Mouse (Mus musculus) layer of hippocampus, postnatal 36 days (tissue): ENCODE measurements around the gene Mef2d. TPM values are rescaled to one million over a fixed set of nuclear protein-coding genes. Genes with fewer than 3 reads are reported as not detected.

Experiments used
- DNase-seq, 2 experiments: peaks; one replicate each; pipeline ENCODE4 v3.0.0; 2022
- total RNA-seq, 2 experiments: library from RNA; stranded (reverse); gene quantifications; 2 replicates each; pipeline ENCODE4 v1.2.3; 2021

Mef2d gene
- 100 to 1,000 TPM; 191 to 207 TPM for total RNA-seq

DNA sequence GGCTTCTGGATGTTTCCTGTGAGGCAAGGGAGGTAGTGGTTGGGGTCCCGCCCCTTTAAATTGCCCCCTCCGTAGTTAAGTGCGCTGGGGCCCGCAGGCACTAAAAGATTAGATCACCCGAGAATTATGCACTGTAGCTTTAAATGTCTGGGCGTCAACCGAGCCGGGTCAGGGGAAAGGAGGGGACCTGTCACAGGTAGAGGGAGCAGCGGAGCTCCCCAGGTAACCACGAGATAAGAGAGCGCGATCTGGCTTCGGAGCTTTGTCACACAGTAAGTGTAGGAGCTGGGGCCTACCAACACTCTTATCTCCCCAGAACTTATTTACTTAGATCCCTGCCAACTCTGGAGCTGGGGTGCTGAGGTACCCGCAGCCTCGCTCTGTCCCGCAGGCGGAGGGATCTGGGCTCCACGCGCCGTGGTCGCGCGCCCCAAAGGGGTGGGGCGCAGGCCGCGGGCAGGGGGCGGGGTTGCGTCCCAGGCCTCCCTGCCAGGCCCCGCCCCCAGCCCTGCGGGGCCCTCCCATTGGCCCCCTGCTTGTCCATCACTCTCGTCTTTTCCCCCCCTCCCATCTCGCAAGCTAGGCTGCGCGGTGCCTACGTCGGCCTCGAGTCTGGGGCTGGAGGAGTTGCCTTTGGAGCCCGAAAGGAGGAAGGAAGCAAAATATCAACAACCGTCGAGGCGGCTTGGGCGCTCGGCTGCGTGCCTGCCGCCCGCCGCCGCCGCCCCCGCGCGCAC lies at the start of gene Mef2d:
TSS of gene Mef2d (plus strand) at position 586 of the 737 bp plus-strand sequence.
- peak; percentile 90 to 91 for DNase-seq

- no peak for DNase-seq
These were observed 48.0 kb upstream of the Mef2d start for GRCm38 (mm10) chr3:88094126-88094525.

- DNase-seq: no peak
These were observed 44.5 kb upstream of the Mef2d start for GRCm38 (mm10) chr3:88097666-88098065.

DNA sequence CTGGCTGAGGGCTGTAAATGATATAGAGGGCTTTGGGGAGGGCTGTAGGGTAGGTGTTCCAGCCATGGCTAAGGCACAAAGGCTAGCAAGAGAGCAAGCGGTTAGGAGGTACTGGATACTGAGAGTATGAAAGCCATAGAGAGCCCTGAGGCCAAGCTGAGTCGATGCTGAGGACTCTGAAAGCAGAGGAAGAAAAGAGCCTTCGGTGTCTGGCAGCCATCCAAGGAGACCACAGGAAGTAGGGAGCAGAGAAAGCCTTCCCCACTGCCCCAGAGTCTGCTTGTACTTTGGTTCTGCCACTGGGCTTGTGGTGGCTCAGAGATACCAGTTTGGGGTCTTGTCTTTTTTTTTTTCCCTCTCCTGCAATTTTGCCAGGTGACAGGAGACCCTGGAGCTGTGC lies 41.9 kb upstream of the Mef2d start:
- DNase-seq: no peak

- no peak for DNase-seq
These were observed 40.4 kb upstream of the Mef2d start for GRCm38 (mm10) chr3:88101736-88102135.

- DNase-seq: no peak
These were observed 40.0 kb upstream of the Mef2d start for GRCm38 (mm10) chr3:88102196-88102595.

GRCm38 (mm10) chr3:88102611-88103010 lies 39.6 kb upstream of the Mef2d start:
- no peak for DNase-seq

GRCm38 (mm10) chr3:88106126-88106525 lies 36.0 kb upstream of the Mef2d start:
- no peak for DNase-seq

DNA sequence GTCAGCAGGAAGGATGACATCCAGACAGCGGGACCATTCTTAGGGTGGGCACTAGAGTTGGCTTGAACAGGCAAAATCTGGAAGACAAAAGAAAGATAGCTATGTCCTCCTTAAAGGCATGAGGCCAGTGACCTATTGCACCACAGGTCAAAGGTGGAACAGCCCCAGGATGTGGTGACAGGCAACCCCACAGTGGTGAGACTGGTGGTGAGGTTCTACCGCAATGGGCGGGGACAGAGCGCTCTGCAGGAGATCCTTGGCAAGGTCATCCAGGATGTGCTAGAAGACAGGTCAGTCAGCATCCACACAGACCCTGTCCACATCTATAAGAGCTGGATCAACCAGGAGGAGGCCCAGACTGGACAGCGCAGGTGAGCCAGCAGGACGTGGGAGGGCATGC lies 33.0 kb upstream of the Mef2d start:
- DNase-seq: no peak

DNA sequence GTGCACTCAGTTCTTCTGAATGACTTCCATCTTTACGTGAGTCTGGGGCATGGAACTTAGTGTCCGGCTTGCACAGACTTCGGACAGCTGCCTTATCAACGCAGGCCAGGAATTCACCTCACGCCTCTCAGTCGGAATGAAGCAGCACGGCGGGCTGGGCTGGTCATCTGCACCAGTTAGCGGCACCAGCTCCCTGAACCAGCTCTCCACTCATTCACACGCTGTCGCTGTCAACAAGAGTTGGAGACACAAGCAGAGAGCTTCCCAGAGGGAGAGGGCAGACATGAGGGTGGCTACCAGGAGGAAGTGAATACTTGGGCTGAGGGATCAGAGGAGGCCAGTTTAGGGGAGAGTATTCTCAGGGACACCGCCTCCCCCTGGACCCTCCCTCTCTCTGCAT lies 27.8 kb upstream of the Mef2d start:
- DNase-seq: no peak

DNA sequence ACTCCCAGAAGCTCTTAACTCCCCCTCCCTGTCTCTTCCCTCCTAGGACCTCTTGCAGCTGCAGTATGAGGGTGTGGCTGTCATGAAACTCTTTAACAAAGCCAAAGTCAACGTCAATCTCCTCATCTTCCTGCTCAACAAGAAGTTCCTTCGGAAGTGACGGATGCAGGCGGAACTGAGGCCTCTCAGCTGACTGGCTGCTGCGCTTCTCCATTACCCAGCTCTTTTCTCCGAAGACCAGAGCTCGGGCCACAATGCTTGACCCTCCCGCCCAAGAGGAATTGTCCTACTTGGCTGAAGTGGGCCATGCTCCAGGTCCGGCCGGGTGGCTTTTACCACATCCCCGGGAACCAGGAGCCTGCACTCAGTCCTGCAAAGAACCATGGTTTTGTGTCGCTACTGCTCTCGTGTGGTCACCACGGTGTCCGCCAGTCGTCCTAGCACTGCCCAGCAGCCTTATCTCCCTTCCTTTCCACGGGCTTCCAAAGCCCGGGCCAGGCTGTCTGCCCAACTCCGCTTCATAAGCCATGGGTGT lies 22.0 kb upstream of the Mef2d start:
- no peak for DNase-seq

DNA sequence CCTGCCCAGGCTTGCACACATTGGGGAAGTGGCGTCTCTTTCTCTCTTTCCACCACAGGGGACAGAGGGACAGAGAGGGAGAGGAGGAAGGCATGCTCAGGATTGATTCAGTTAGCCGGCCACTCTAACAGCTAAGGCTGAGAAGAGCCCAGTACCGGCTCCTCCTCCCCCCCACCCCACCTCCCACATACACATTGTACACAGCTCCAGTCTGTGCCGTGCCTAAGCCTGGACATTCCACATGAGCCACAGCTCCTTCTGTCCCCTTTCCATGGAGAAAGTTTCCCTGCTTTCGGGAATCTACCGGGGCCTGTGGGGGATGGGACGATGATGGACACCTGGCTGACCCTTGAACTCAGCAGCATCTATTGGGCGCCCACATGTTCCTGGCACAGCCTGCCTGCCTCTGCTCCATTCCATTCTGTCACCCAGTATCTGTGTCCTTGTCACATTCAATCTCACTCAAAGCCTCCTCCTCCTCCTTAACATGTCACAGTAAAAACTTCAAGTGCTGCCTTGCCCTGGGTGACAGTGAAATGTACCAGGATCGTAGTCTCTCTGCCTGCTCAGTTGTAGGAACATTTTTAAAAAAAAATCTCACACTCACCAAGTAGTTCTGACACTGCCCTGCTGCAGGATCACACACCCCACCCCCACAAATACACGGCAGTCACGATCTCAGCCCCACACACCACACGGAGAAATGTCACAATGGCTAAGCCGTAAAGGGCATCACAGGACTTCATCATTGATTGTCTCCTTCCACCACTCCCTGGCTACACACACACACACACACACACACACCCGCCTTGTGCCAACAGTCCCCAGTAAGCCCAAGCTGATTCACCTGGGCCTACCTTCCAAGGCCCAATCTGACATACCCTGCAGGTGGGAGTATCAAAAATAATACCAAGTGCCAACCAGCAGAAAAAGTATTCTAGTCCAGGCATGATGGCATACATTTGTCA lies 20.7 kb upstream of the Mef2d start:
- DNase-seq: no peak

- DNase-seq: no peak
These were observed 17.0 kb upstream of the Mef2d start for GRCm38 (mm10) chr3:88125195-88125594.

DNA sequence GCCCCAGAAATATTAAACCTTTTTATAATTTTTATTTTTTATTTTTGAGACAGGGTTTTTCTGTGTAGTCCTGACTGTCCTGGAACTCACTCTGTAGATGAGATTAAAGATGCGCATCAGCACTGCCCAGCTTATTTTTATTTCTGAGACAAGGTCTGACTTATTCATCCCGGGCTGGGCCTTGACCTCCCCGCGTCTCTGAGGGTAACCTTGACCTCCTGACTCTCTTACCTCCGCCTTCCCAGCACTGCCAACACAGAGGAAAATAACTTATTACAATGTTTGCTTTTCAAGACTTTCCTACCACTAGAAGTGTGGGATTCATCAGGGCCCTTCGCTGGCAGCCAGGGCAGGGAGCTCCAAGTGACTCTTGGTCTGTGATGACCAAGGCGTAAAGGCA lies 16.0 kb upstream of the Mef2d start:
- no peak for DNase-seq

DNA sequence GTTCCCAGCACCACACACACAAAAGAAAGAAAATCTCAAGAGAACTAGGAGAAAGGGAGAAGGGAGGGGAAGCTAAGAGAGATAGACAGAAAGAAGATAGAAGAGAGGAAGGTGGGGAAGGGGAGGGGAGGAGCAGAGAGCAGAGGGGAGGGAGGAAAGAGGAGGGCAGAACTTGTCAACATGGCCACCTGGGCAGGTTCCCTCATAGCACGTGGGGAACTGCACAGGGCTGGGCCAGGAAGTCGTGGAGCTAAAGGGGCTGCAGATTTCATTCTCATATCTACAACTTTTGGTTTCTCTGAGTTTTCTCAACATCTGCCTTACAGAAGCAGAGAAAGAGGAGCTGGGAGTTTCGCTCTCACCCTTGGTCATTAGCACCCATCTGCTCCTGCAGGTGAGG lies 14.5 kb upstream of the Mef2d start:
- DNase-seq: no peak

- no peak for DNase-seq
These were observed 14.1 kb upstream of the Mef2d start for GRCm38 (mm10) chr3:88128056-88128455.

DNA sequence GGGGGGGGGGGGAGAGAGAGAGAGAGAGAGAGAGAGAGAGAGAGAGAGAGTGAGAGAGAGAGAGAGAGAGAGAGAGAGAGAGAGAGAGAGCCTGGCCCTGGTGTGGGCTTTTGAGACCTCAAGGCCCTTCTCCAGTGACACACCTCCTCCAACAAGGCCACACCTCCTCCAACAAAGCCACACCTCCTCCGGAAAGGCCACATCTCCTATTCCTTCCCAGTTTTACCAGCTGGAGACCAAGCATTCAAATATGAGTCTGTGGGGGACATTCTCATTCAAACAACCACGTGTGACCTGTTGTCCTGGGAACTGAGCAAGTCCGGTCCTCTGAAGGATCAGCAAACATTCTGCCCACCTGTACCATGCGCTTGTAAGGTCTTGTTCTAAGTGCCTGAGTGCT lies 13.2 kb upstream of the Mef2d start:
- no peak for DNase-seq

- no peak for DNase-seq
These were observed 11.1 kb upstream of the Mef2d start for GRCm38 (mm10) chr3:88131071-88131470.

- DNase-seq: no peak
These were observed 9.7 kb upstream of the Mef2d start for GRCm38 (mm10) chr3:88132492-88132891.

- no peak for DNase-seq
These were observed 8.9 kb upstream of the Mef2d start for GRCm38 (mm10) chr3:88133187-88133771.

- no peak for DNase-seq
These were observed 5.8 kb upstream of the Mef2d start for GRCm38 (mm10) chr3:88136346-88136745.

GRCm38 (mm10) chr3:88136945-88137494 lies 5.2 kb upstream of the Mef2d start:
- no peak for DNase-seq

DNA sequence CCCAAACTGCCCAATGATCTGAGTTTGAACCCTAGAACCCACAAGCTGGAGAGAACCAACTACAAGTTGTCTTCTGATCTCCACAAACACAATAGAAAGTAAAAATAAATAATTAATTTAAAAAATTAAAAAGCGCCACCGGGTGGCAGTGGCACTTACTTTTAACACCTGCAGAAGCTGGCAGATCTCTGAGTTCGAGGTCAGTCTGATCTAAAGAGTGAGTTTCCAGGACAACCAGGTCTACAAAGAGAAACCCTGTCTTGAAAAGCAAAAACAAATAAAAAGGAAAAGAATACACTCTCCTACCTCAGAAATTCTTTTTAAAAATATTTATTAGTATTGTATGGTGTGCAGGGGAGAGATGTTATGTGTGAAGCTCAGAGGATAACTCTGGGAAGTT lies 4.4 kb upstream of the Mef2d start:
- no peak for DNase-seq
